Mouse (Mus musculus) heart, embryonic 13.5 days (tissue): ENCODE results near the gene Gm13277. TPM values are rescaled to one million over a fixed set of nuclear protein-coding genes. Genes with fewer than 3 reads are reported as not detected.
"Not testable (repeated sequence)": the region's sequence is repeated elsewhere in the genome, so short reads cannot be mapped to it uniquely, and the experiment has no call there.

Source experiments
- ATAC-seq: fragments of 200-750 bp; cut with Nextera tagmentation; 2 replicates; pipeline ENCODE4 v1.8.0; 2017; ENCODE audit warnings: moderate TSS enrichment; ENCODE audit not compliant: insufficient number of reproducible peaks, low FRiP score, low TSS enrichment; ENCODE audit errors: extremely low read depth
- H3K27ac ChIP-seq: fragments of 300-500 bp; sonication (generic); replicated peaks from 2 replicates; pipeline ENCODE4 v1.5.1; 2015; ENCODE audit warnings: moderate library complexity, mild to moderate bottlenecking, inconsistent platforms
- H3K27me3 ChIP-seq: fragments of 300-500 bp; sonication (generic); replicated peaks from 2 replicates; pipeline ENCODE4 v1.6.1; 2015; ENCODE audit warnings: mild to moderate bottlenecking, inconsistent platforms
- H3K36me3 ChIP-seq: fragments of 300-500 bp; sonication (generic); 2 replicates; pipeline ENCODE4 v1.6.1; 2015; ENCODE audit warnings: mild to moderate bottlenecking, inconsistent platforms
- H3K4me1 ChIP-seq: fragments of 300-500 bp; sonication (generic); 2 replicates; pipeline ENCODE4 v1.6.1; 2015; ENCODE audit warnings: inconsistent platforms
- H3K4me2 ChIP-seq: fragments of 300-500 bp; sonication (generic); 2 replicates; pipeline ENCODE4 v1.6.1; 2015; ENCODE audit warnings: inconsistent platforms, mild to moderate bottlenecking, moderate library complexity
- H3K4me3 ChIP-seq: fragments of 300-500 bp; sonication (generic); 2 replicates; pipeline ENCODE4 v1.5.1; 2015; ENCODE audit warnings: moderate library complexity, mild to moderate bottlenecking, inconsistent platforms
- H3K9ac ChIP-seq: fragments of 300-500 bp; sonication (generic); 2 replicates; pipeline ENCODE4 v1.6.1; 2015; ENCODE audit warnings: inconsistent platforms, mild to moderate bottlenecking, moderate library complexity
- H3K9me3 ChIP-seq: fragments of 300-500 bp; sonication (generic); 2 replicates; pipeline ENCODE4 v1.6.1; 2016; ENCODE audit warnings: inconsistent platforms
- WGBS: fragments of 180-500 bp; shearing (Covaris S2); methylation state at CpG from one replicate; pipeline ENCODE4 v1.1.7; 2015; ENCODE audit warnings: mixed read lengths; 5-methylcytosine and 5-hydroxymethylcytosine counted together
- polyA plus RNA-seq: library from polyadenylated mRNA; unstranded; fragments of >200 nt; fragmentation: Nextera tagmentation; extraction: Ambion mirVana; gene quantifications from 2 replicates; pipeline ENCODE4 v1.2.1, GENCODE M21; 2015

Gene Gm13277
- polyA plus RNA-seq, 1 experiment from 2014 or later, result not detected

DNA sequence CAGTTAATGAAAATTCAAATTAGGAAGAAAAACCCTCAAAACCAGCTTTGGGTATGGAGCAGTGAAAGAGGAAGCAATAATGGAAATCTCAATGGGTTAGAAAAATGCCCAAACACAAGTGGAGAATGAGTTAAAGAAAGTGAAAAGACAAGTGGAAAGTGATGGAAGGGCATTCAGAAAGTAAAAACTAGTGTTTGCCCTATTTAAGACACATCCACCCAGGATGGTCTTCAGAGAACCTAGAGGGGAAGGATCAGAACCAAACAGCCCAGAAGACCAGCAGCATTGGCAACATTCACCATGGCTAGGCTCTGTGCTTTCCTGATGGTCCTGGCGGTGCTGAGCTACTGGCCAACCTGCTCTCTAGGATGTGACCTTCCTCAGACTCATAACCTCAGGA is 46.8 kb downstream of the Gm13277 start, which contains the start of gene Ifna5:
TSS of gene Ifna5 (plus strand) at position 301 of the 400 bp plus-strand sequence.
- ATAC-seq, H3K36me3 ChIP-seq, H3K9ac ChIP-seq, H3K4me1 ChIP-seq, H3K27me3 ChIP-seq, H3K4me2 ChIP-seq, H3K27ac ChIP-seq, H3K4me3 ChIP-seq, H3K9me3 ChIP-seq: not testable (repeated sequence)
- WGBS, result 64% methylated on average over 1 of the region's 1 CpGs

Other genes starting within 250 kb of the Gm13277 start
- gene Ifna15, start 230.4 kb upstream of the Gm13277 start, polyA plus RNA-seq, result not detected in 2 replicates
- gene Ifna14, start 216.8 kb upstream of the Gm13277 start, polyA plus RNA-seq, result not detected in 2 replicates
- not detected in 2 replicates for gene Ifna9, start 196.2 kb upstream of the Gm13277 start, polyA plus RNA-seq
- gene Ifna12, start 185.3 kb upstream of the Gm13277 start, polyA plus RNA-seq, result not detected in 2 replicates
- not detected in 2 replicates for gene C87499, start 154.2 kb upstream of the Gm13277 start, polyA plus RNA-seq
- gene Ifna13, start 144.2 kb upstream of the Gm13277 start, polyA plus RNA-seq, result not detected in 2 replicates
- gene Ifna16, start 111.7 kb upstream of the Gm13277 start, polyA plus RNA-seq, result not detected in 2 replicates
- gene Ifna2, start 104.7 kb upstream of the Gm13277 start, polyA plus RNA-seq, result not detected in 2 replicates
- gene Ifnab, start 97.3 kb upstream of the Gm13277 start, polyA plus RNA-seq, result not detected in 2 replicates
- 0.33 and 0.84 TPM in 2 replicates for gene Gm26566, start 66.8 kb upstream of the Gm13277 start, polyA plus RNA-seq
- 70.7 and 76.5 TPM in 2 replicates for gene Klhl9, start 66.2 kb upstream of the Gm13277 start, polyA plus RNA-seq
- not detected in 2 replicates for gene Gm13271, start 33.8 kb upstream of the Gm13277 start, polyA plus RNA-seq
- gene Gm13283, start 28.5 kb upstream of the Gm13277 start, polyA plus RNA-seq, result 0.20 and 0.31 TPM in 2 replicates
- 0.29 TPM in 1 of 2 replicates, not detected in the other for gene Gm13290, start 14.8 kb upstream of the Gm13277 start, polyA plus RNA-seq
- gene Gm13289, start 11.7 kb upstream of the Gm13277 start, polyA plus RNA-seq, result not detected in 2 replicates
- gene Gm13272, start 8.8 kb upstream of the Gm13277 start, polyA plus RNA-seq, result not detected in 2 replicates
- not detected in 2 replicates for gene Ifnz, start 6.5 kb upstream of the Gm13277 start, polyA plus RNA-seq
- not detected in 2 replicates for gene Gm13276, start 2.9 kb upstream of the Gm13277 start, polyA plus RNA-seq
- not detected in 2 replicates for gene Gm13278, start 2.9 kb downstream of the Gm13277 start, polyA plus RNA-seq
- gene Gm13275, start 5.9 kb downstream of the Gm13277 start, polyA plus RNA-seq, result not detected in 2 replicates
- not detected in 2 replicates for gene Gm13279, start 8.8 kb downstream of the Gm13277 start, polyA plus RNA-seq
- 0.68 and 0.82 TPM in 2 replicates for gene Gm13285, start 11.0 kb downstream of the Gm13277 start, polyA plus RNA-seq
- not detected in 2 replicates for gene Gm13287, start 14.6 kb downstream of the Gm13277 start, polyA plus RNA-seq
- gene Gm13288, start 16.9 kb downstream of the Gm13277 start, polyA plus RNA-seq, result not detected in 2 replicates
- gene Ifna7, start 27.6 kb downstream of the Gm13277 start, polyA plus RNA-seq, result not detected in 2 replicates
- not detected in 2 replicates for gene Ifna11, start 31.3 kb downstream of the Gm13277 start, polyA plus RNA-seq
- gene Ifna6, start 38.8 kb downstream of the Gm13277 start, polyA plus RNA-seq, result not detected in 2 replicates
- gene Ifna5, start 46.9 kb downstream of the Gm13277 start, polyA plus RNA-seq, result not detected in 2 replicates
- not detected in 2 replicates for gene Ifna4, start 53.2 kb downstream of the Gm13277 start, polyA plus RNA-seq
- not detected in 2 replicates for gene Ifna1, start 61.5 kb downstream of the Gm13277 start, polyA plus RNA-seq
- not detected in 2 replicates for gene Ifne, start 91.6 kb downstream of the Gm13277 start, polyA plus RNA-seq